Mouse (Mus musculus) cerebellum, postnatal 14 days (tissue): ENCODE measurements around the gene Rgs1.
A peak's percentile ranks its signal among the peaks of the same experiment; 100 is the strongest.

Experiments used
- DNase-seq, 2 experiments: peaks; one replicate each; pipeline ENCODE4 v3.0.0; 2021; ENCODE audit warnings: mixed read lengths in 2 of 2

Rgs1 gene

GRCm38 (mm10) chr1:144197684-144198083, 51.4 kb downstream of the Rgs1 start:
- peak; percentile 60 to 61 for DNase-seq
